Mouse (Mus musculus) E14TG2a.4 (cell line): ENCODE results near the gene Ptpn13.

Experiments used
- CTCF ChIP-seq: conservative IDR thresholded peaks from 2 replicates; pipeline ENCODE4 v1.5.1; 2014; ENCODE audit warnings: low read length
- POU5F1 ChIP-seq: IDR thresholded peaks from 2 replicates; pipeline ENCODE4 v1.6.1; 2014; ENCODE audit warnings: low read length, borderline replicate concordance

GRCm38 (mm10) chr5:103526668-103527436 is 101.9 kb downstream of the Ptpn13 start:
- TF ChIP-seq POU5F1 (no peak), CTCF (no peak)
